Mouse (Mus musculus) regulatory T cell (primary cell): ENCODE results near the gene Rims3.

Experiments used
- in situ Hi-C: fragments of 300-600 bp; cut with MboI, MseI; formaldehyde crosslinking; loops from one replicate; pipeline ENCODE4 v1.15.1; 2025; ENCODE audit warnings: high pct_unique_total_duplicates

The Rims3 gene

GRCm38 (mm10) chr4:120854588-120855319 is at the start of gene Rims3:
TSS of gene Rims3 (plus strand) at chr4:120854816.
- in situ Hi-C loops, result no loop called here

GRCm38 (mm10) chr4:120805816-120806215 is 48.8 kb upstream of the Rims3 start:
- in situ Hi-C loops, result loop anchor here (25.0 kb wide), 1 partner anchor 406 kb away; the partner anchor contains the start of gene Rlf

GRCm38 (mm10) chr4:120813762-120814161 is 40.9 kb upstream of the Rims3 start:
- in situ Hi-C loops, result loop anchor here (25.0 kb wide), 1 partner anchor 399 kb away; the partner anchor contains the start of gene Rlf

GRCm38 (mm10) chr4:120814171-120814570 is 40.4 kb upstream of the Rims3 start:
- in situ Hi-C loops, result loop anchor here (25.0 kb wide), 1 partner anchor 398 kb away; the partner anchor contains the start of gene Rlf

- in situ Hi-C loops, result loop anchor here (25.0 kb wide), 1 partner anchor 397 kb away; the partner anchor contains the start of gene Rlf
Measured at GRCm38 (mm10) chr4:120815163-120815562, 39.5 kb upstream of the Rims3 start.

- in situ Hi-C loops, result loop anchor here (25.0 kb wide), 1 partner anchor 397 kb away; the partner anchor contains the start of gene Rlf
Measured at GRCm38 (mm10) chr4:120815622-120816334, 38.8 kb upstream of the Rims3 start.

GRCm38 (mm10) chr4:120817002-120817774 is 37.4 kb upstream of the Rims3 start:
- in situ Hi-C loops, result loop anchor here (25.0 kb wide), 1 partner anchor 395 kb away; the partner anchor contains the start of gene Rlf

- in situ Hi-C loops, result loop anchor here (25.0 kb wide), 1 partner anchor 394 kb away; the partner anchor contains the start of gene Rlf
Measured at GRCm38 (mm10) chr4:120817951-120818350, 36.7 kb upstream of the Rims3 start.

- in situ Hi-C loops, result loop anchor here (25.0 kb wide), 1 partner anchor 393 kb away; the partner anchor contains the start of gene Rlf
Measured at GRCm38 (mm10) chr4:120819296-120819695, 35.3 kb upstream of the Rims3 start.

DNA sequence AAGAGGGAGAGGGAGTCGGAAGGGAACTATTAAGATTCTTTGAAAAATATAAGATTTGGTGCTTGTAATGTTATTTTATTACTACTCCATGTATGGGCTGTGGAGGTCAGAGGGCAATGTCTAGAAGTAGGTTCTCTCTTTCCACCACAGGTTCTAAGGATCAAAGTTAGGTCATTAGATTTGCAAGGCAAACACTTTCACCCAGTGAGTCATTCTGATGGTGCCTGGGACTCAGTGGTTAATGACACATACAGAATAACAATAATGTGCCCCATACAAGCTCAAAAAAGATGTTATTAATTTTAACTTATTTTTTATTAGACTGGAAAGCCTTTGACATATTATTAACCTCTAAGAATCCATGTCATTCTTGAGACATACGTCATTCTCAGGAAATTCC is 34.7 kb upstream of the Rims3 start:
- in situ Hi-C loops, result loop anchor here (25.0 kb wide), 1 partner anchor 392 kb away; the partner anchor contains the start of gene Rlf

DNA sequence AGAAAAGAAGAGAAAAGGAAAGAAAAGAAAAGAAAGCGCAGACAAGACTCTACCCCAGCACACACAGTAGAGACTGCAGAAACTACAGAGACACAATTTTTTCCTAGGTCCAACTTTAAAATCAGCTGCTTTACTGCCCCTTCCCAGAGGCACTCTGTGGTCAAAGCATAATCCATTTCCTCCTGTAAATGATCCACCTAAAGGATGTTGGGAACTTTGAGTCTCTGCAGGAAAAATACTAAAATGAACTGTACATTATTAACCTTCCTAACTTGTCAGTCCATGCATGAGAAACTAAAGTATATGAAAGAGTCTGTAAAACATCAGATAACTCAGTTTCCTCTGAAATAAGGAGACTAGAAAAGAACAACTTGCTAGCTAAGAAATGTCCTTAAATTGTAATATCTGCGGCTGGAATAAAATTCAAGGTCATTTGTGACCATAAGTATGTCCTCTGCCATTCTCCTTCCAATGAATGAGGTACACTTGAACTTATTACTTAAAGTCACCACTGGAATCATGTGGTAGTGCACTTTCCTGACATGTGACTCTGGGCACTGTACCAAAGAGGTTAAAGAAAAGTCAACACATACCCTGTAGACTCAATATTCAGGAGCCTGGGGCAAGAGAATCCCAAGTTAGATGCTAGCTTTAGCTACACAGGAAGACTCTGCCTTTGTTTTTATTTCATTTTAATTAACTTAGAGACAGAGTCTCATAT is 32.3 kb upstream of the Rims3 start:
- in situ Hi-C loops, result loop anchor here (25.0 kb wide), 1 partner anchor 390 kb away; the partner anchor contains the start of gene Rlf

- in situ Hi-C loops, result no loop called here
Measured at GRCm38 (mm10) chr4:120825100-120825553, 29.5 kb upstream of the Rims3 start.

DNA sequence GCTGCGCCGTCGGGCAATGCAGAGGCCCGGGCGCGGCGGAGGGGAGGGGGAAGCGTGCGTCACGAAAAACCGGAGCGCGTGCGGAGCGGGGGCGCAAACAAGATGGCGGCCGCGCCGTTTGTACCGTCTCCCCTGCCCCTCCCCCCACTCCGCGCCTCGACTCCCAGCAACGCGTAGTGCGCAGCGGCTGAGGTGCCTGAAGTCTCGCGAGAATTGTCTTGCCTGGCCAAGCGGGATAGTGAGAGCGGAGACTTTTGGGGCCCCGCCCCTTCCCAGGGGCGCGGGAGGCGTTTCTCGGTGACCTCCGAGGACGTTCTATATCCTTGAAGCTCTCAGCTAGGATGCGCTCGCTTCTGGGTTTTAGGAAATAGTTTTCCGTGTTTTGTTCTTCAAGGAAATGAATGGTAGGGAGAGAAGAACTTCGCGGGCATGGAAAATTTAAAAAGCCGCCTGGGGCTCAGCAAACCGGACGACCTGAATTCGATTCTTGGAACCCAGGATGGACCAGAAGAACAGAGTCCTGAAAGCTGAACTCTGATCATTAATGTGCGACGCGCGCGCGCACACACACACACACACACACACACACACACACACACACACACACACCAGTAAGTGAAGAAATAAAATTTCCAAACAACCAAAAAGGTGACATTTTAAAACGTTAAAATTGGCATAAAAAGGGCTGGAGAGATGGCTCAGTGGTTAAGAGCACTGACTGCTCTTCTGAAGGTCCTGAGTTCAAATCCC is 28.9 kb upstream of the Rims3 start:
- in situ Hi-C loops, result no loop called here

DNA sequence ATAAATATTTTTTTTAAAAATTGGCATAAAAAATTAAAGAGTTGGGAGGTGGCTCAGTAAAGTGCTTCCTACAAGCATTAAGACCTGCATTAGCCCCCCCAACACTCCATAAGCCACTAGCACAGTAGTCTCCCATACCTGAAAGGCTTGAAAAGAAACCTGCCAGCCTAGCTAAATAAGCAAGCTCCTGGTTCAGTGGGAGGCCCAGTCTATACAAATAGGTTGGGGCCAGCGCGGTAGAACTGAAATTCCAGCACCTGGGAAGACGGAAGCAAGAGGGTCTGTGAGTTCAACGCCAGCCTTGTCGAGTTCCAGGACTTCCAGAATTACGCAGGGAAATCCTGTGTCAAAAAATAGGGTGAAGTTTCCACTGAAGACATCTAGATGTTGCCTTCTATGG is 28.2 kb upstream of the Rims3 start:
- in situ Hi-C loops, result no loop called here

DNA sequence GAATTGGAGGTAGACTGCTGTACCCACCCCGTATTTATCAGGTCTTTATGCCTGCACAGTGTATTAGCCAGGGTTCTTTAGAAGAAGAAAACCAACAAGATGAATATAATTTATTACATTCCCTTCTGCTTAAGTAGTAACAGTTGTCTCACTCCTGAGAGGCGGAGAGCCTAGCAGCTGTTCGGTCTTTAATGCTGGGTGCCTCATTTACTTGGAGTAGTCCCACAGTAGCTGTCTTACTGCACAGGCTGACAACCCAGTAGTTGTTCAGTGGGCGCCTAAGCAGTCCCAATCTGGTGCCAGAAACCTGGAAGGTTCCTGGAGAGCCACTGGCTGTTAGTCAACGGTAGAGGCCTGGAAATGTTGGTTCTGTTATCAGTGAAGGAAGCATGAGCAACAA is 23.8 kb upstream of the Rims3 start:
- in situ Hi-C loops, result no loop called here

DNA sequence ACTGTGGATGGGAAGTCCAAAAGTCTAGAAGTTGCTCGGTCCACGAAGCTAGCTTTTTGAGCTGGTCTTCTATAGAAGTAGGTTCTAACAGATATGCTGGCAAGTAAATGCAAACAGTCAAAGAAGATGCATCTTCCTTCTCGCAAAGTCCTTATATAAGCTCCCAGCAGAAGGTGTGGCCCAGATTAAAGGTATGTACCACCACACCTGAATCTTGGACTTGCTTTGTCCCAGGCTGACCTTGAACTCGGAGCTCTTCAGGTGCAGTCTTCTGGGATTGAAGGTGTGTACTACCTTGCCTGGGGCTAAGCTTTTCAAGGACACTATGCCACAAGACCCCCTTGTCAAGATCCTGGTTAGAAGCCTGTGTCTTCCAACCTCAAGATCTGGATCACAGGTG is 23.1 kb upstream of the Rims3 start, which contains the start of gene Nfyc:
Nfyc (minus strand) TSS at position 101 of the 400 bp plus-strand sequence.
- in situ Hi-C loops, result no loop called here

DNA sequence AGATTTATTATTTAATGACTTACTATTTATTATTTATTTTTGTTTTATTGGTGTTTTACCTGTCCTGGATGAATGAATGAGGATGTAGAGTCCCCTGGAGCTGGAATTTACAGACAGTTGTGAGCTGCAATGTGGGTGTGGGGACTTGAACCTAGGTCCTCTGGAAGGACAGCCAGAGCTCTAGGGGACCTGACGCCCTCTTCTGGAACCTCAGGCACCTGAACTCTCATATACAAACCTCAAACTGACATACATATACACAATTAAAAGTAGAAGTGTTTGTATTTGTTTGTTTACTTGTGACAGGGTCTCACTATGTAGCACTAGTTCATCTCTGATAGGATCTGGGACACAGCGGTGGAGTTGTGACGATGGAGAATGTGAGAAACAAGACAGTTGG is 13.3 kb upstream of the Rims3 start:
- in situ Hi-C loops, result loop anchor here (10.0 kb wide), 1 partner anchor 57 kb away; no protein-coding TSS in a partner anchor

DNA sequence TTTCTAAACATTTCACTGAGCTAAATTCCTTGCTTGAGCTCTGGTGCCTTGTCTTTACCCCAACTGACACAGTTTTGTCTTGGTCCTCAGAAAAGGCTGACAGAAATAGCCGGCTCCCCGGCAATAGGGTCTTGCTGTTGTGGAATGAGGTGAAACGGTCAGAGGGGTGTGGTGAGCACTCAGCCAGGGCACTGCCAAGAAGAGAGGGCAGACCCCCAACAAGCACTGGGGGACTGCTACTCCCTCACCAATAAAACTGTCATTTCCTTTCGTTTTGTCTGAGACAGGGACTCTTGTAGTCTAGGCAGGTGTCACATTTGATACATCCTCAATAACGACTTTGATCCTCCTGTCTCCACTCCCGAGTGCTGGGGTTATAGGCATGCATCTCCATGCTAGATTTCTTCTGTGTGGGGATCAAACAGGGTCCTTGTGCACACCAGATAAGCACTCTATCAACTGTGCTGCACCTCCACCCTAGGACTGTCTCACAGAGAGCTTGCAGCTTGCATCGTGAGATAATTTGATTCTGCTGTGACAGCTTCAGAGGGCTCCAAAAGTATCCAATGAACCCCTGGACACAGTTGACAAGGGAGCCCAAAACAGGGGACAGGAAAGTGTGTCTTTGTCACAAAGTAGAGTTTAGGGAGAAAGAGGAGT is 10.1 kb upstream of the Rims3 start:
- in situ Hi-C loops, result loop anchor here (5.0 to 10.0 kb wide), 3 partner anchors 38 to 68 kb away; no protein-coding TSS in a partner anchor

DNA sequence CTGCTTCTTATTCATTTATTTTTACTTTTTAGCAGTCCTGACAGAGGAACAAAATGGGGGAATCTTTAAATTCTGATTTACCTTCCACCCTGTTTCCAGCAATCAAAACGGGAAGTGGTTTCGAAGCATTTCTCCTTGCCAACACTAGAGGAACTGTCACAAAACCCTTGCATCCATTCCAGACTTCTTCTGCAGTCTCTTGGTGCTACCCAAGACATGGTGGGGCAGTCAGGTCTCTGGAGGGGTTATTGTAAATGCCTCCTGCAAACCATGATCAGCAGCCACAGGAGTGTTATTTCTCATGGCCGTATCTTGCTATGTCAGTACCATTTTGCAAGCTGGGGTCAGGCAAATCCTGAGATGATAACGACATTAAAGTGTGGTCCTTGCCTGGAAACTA is 9.5 kb upstream of the Rims3 start:
- in situ Hi-C loops, result loop anchor here (5.0 to 10.0 kb wide), 3 partner anchors 37 to 67 kb away; no protein-coding TSS in a partner anchor
